In the genomic region with DNA sequence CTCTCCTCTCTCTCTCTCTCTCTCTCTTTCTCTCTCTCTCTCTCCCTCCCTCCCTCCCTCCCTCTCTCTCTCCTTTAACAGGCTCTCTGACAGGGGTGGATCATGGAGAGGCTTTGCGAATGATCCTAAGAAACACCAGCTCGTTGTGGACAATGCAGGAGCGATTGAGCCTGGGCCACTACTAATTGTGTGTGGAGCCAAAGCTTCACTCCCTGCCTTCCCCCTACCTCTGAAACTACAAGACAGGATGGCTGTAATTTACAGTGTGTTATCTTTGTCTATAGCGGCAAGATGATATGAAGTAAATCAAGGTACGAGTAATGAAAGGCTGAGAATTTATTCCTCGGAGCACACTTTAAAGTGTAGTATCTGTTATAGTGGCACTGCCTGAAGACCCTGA, we compare ENCODE assay signal across 23 mouse cellular contexts.
"Had no signal": no experiment of that assay in that cellular context is flagged by ENCODE, and none has a peak within 500 bp of the region (broad histone marks: within the 10 kb centered on the region; RNA-seq: fewer than 3 reads in every experiment).

No protein-coding gene starts in this region.

- H3K9ac ChIP-seq: forebrain, postnatal 0 days; heart, embryonic 13.5 days; heart, embryonic 15.5 days; hindbrain, embryonic 13.5 days; kidney, embryonic 15.5 days; limb, embryonic 13.5 days; limb, embryonic 15.5 days; liver, embryonic 12.5 days; liver, embryonic 14.5 days had no signal

- H3K27me3 ChIP-seq: heart, embryonic 13.5 days; heart, embryonic 15.5 days; kidney, embryonic 15.5 days; limb, embryonic 15.5 days; liver, embryonic 12.5 days had no signal

- H3K4me2 ChIP-seq: heart, embryonic 11.5 days; heart, embryonic 13.5 days; heart, embryonic 15.5 days; hindbrain, embryonic 13.5 days; kidney, embryonic 15.5 days; limb, embryonic 13.5 days; limb, embryonic 15.5 days; liver, embryonic 12.5 days had no signal

- DNase-seq: forebrain, postnatal 0 days; gastrocnemius, postnatal 14 days; gastrocnemius, postnatal 36 days; heart, adult 2 months; heart, postnatal 14 days; heart, postnatal 36 days; kidney, adult 11 months; kidney, adult 8-10 months; kidney, postnatal 25 days; layer of hippocampus, adult 9-11 months; layer of hippocampus, postnatal 36 days; left cerebral cortex, postnatal 4 days had no signal

- H3K9me3 ChIP-seq: heart, embryonic 13.5 days; heart, embryonic 15.5 days; hindbrain, embryonic 13.5 days; kidney, embryonic 15.5 days; limb, embryonic 15.5 days; liver, embryonic 12.5 days had no signal

- H3K4me1 ChIP-seq: heart, embryonic 13.5 days; heart, embryonic 15.5 days; liver, embryonic 12.5 days had no signal

- H3K36me3 ChIP-seq: heart, embryonic 13.5 days; heart, embryonic 15.5 days; hindbrain, embryonic 13.5 days; kidney, embryonic 15.5 days; limb, embryonic 13.5 days; limb, embryonic 15.5 days; liver, embryonic 12.5 days had no signal

- H3K4me3 ChIP-seq: heart, adult 2 months; heart, embryonic 13.5 days; heart, embryonic 15.5 days; hindbrain, embryonic 13.5 days; kidney, embryonic 15.5 days; limb, embryonic 13.5 days; limb, embryonic 15.5 days; liver, embryonic 12.5 days had no signal

- ATAC-seq: forebrain, postnatal 0 days; hindbrain, postnatal 0 days; intestine, embryonic 16.5 days; liver, embryonic 12.5 days had no signal

- H3K27ac ChIP-seq: heart, adult 2 months; heart, embryonic 13.5 days; heart, embryonic 15.5 days; hindbrain, embryonic 13.5 days; hindbrain, postnatal 0 days; kidney, embryonic 15.5 days; limb, embryonic 13.5 days; limb, embryonic 15.5 days; liver, embryonic 12.5 days; liver, embryonic 14.5 days had no signal
